Mouse (Mus musculus): ENCODE measurements around the gene Car3. TPM values are rescaled to one million over a fixed set of nuclear protein-coding genes. Genes with fewer than 3 reads are reported as not detected.

The Car3 gene
- 356 TPM for polyA plus RNA-seq (2014; fragmentation: Illumina TruSeq; extraction: RNeasy Lipid Tissue Mini Kit (QIAGEN cat#74804); ENCODE audit: low read depth, low replicate concordance)

DNA sequence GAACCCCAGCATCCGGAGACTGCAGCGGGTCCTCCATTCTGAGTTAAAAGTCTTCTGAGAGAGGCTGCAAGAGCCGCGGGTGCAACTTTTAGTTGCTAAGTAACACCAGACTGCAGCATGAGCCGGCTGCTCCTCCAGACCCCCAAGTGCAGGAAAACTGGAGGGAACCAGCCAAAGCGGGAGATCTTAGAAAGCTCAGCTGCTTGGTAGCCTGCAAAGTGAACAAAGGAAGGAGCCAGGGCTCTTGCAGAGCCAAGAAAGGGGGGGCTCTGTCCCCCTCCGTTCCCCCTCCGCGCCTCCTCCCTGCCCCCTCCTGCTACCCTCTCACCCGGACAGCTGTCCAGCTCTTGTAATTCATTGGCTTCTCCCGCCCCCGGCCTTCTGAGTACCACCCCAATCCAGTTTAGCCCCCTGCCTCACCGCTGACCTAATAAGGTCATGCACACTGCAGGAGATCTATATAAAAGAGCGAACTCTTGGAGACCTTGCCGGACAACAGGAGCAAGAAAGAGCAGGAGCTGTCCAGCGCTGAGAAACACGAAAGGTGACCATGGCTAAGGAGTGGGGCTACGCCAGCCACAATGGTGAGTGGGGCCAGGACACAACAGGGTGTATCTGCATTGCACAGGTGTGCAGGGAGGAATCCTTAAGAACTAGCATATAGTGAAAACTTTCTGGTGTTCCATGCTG, at the start of gene Car3:
Car3 (plus strand) TSS at position 491 of the 690 bp plus-strand sequence.

DNA sequence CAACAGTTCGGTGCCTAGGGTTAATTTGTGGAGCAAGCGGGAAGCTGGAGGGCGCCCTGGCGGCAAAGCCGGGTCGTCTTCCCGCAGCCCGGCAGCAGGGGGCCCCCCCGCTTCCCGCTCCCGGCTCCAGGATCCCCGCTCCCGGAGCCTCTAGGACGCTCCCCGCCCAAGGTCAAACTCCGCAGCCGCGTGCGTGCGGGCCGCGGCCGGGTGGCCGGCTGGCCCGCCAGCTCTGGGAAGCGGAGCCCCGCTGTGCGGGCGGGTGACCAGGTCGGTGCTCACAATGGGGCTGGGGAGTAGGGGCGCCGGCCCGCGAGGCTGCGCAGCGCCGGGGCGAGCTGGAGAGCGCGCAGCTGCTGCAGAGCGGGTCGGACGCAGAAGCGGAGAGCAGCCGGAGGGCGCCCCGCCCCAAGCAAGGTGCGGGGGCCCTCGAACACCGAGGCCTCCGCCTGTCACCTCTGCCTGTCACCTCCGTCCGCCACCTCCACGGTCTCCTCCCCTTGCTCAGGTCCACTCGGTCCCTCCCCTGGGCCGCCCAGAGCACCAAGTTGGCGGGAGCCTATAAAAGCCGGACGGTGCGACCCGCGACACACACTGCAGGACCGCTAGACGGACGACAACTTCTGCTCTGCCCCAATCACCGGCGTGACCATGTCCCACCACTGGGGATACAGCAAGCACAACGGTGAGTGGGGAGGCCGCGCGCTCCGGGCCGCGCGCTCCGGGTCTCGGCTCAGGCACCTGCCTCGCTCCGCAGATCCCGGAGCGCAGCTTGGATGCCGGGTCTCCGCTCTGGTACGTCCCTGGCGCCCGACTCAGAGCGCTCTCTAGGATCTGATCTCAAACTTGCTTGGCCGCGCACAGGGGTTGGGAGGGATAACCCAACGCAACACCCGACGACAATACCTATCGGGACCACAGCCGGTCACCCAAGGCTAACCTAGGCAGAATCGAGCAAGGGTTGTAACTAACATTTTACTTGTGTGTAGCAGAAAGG, 23.1 kb downstream of the Car3 start, which contains the start of gene Car2:
Car2 (plus strand) TSS at position 172 of the 997 bp plus-strand sequence.

Other genes with a start within 250 kb of the Car3 start
- gene Car13, start 221.8 kb upstream of the Car3 start, polyA plus RNA-seq (2014; fragmentation: Illumina TruSeq; extraction: RNeasy Lipid Tissue Mini Kit (QIAGEN cat#74804); ENCODE audit: low read depth, low replicate concordance), result 70.4 TPM
- 3,345 TPM for gene Car1, start 55.1 kb upstream of the Car3 start, polyA plus RNA-seq (2014; fragmentation: Illumina TruSeq; extraction: RNeasy Lipid Tissue Mini Kit (QIAGEN cat#74804); ENCODE audit: low read depth, low replicate concordance)
- 912 TPM for gene Car2, start 22.8 kb downstream of the Car3 start, polyA plus RNA-seq (2014; fragmentation: Illumina TruSeq; extraction: RNeasy Lipid Tissue Mini Kit (QIAGEN cat#74804); ENCODE audit: low read depth, low replicate concordance)

Data from sigmoid colon, adult 10 weeks (tissue).